Mouse (Mus musculus) heart, adult 2 months (tissue): ENCODE results near the gene Upk1b.

Experiments
- EP300 ChIP-seq: fragments of 200-500 bp; IDR thresholded peaks from 2 replicates; pipeline ENCODE4 v1.6.1; 2011; ENCODE audit warnings: low read depth, low read length, control low read depth; ENCODE audit not compliant: insufficient read depth
- POLR2A ChIP-seq: fragments of 200-500 bp; IDR thresholded peaks from 2 replicates; pipeline ENCODE4 v1.6.1; 2011; ENCODE audit warnings: mild to moderate bottlenecking, low read depth, low read length, control low read depth; ENCODE audit not compliant: insufficient read depth

DNA sequence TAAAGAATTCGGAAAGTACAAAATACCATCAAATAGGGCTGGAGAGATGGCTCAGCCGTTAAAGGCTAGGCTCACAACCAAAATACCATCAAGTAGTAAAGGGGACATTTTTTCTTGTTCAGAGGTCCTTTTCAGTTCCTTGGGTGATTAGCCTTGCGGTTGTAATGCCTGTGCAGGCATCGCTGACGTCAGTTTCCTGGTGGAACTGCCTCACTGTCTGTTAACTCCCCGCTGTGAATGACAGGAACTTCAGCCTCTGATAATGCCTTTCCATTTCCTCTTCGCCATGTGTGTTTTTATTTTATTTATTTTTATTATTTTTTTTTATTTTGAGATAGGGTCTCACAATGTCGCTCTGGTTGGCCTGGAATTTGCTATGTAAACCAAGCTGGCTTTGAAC is 69.2 kb downstream of the Upk1b start:
- TF ChIP-seq POLR2A = peak; percentile 56
- TF ChIP-seq EP300 = no peak
